Comparison of ENCODE assay signal across 8 mouse cellular contexts in genomic region chr6:119174307-119175074, GRCm38 (mm10). TPM values are rescaled to one million over a fixed set of nuclear protein-coding genes. Genes with fewer than 3 reads are reported as not detected.
DNase-seq lines count a peak whose midpoint lies in the region; ATAC-seq and TF ChIP-seq lines count a peak whose summit lies in the region.

No protein-coding gene starts in this region.

- no peak for TF ChIP-seq CTCF in spleen, adult 2 months (IDR thresholded peaks at IDR 0.05; ENCODE audit: extremely low read depth, insufficient read depth, insufficient read length, insufficient replicate concordance)

- ATAC-seq in erythroblast, adult 5-6 weeks (replicated peaks; ENCODE audit: low FRiP score, poor library complexity, severe bottlenecking): no peak
- ATAC-seq in liver, embryonic 12.5 days: peak; percentile 4; the same call in 1 of the 2 replicates

- WGBS in spleen, adult 2 months: 56% methylated on average over 12 of the region's 12 CpGs
- WGBS in liver, embryonic 12.5 days (ENCODE audit: insufficient replicate concordance): 47% methylated on average over 12 of the region's 12 CpGs

- no peaks in the 10 kb centered on the region for H3K27me3 ChIP-seq in erythroblast, embryonic 14.5 days (ENCODE audit: control insufficient read depth)
- H3K27me3 ChIP-seq in spleen, adult 2 months (ENCODE audit: control insufficient read depth, insufficient read depth, low read length): no peaks in the 10 kb centered on the region
- H3K27me3 ChIP-seq in liver, embryonic 12.5 days (replicated peaks): no peaks in the 10 kb centered on the region

- H3K4me3 ChIP-seq in erythroblast, embryonic 14.5 days (replicated peaks): peak overlapping the region; percentile 94
- peak overlapping the region; percentile 75 for H3K4me3 ChIP-seq in spleen, adult 2 months (ENCODE audit: extremely low read depth, insufficient read depth, insufficient read length)
- H3K4me3 ChIP-seq in liver, embryonic 12.5 days: peak overlapping the region; percentile 85

- no peak for DNase-seq in spleen, adult 2 months (ENCODE audit: low read depth in 1 of 2, low spot score in 2 of 2)
- no peak for DNase-seq in spleen, adult 12 weeks (ENCODE audit: low spot score)
- DNase-seq in MN1 (ENCODE audit: low spot score): no peak
- DNase-seq in urinary bladder, adult 18-20 months (ENCODE audit: low spot score in 2 of 2): no peak
- DNase-seq in spleen, postnatal 14 days (ENCODE audit: low spot score in 2 of 2): no peak

- TF ChIP-seq POLR2A in spleen, adult 2 months (IDR thresholded peaks at IDR 0.05; ENCODE audit: low read depth, low read length): no peak

- no peak overlapping the region for H3K27ac ChIP-seq in spleen, adult 2 months (ENCODE audit: insufficient read depth, low read length)
- H3K27ac ChIP-seq in liver, embryonic 12.5 days: peak overlapping the region; percentile 87; the same call in 1 of the 2 replicates

- peak overlapping the region; percentile 83; the same call in 1 of the 2 replicates for H3K9ac ChIP-seq in liver, embryonic 12.5 days

- peak overlapping the region; percentile 73 for H3K4me2 ChIP-seq in liver, embryonic 12.5 days

- H3K36me3 ChIP-seq in erythroblast, embryonic 14.5 days (ENCODE audit: control insufficient read depth): peaks cover 4% of the 10 kb centered on the region; the same call in 1 of the 2 replicates
- no peaks in the 10 kb centered on the region for H3K36me3 ChIP-seq in spleen, adult 2 months (ENCODE audit: control insufficient read depth, insufficient read depth, low read length)
- H3K36me3 ChIP-seq in liver, embryonic 12.5 days: no peaks in the 10 kb centered on the region

- no peaks in the 10 kb centered on the region for H3K9me3 ChIP-seq in erythroblast, embryonic 14.5 days (ENCODE audit: control insufficient read depth, low read length)
- H3K9me3 ChIP-seq in liver, embryonic 12.5 days (replicated peaks): no peaks in the 10 kb centered on the region

- H3K4me1 ChIP-seq in erythroblast, embryonic 14.5 days (ENCODE audit: control insufficient read depth): peaks cover 31% of the 10 kb centered on the region
- H3K4me1 ChIP-seq in spleen, adult 2 months (ENCODE audit: control insufficient read depth, insufficient read depth, insufficient read length): peaks cover 2% of the 10 kb centered on the region
- H3K4me1 ChIP-seq in liver, embryonic 12.5 days: peaks cover 19% of the 10 kb centered on the region

RNA-seq across cellular contexts. Expression of gene Dcp1b, which starts 0.6 kb away (rescaled TPM):
- 1.5 TPM in 2 replicates for polyA plus RNA-seq in erythroblast, embryonic 14.5 days (2012)
- total RNA-seq in erythroblast, adult 5-6 weeks (2015; ENCODE audit: low replicate concordance): 1.2 and 2.1 TPM in 2 replicates
- 1.4 and 3.3 TPM in 2 replicates for total RNA-seq in erythroblast, adult 5-6 weeks (2017; ENCODE audit: low replicate concordance)
- polyA plus RNA-seq in spleen, adult 2 months (2012; rRNA removed): 18.1 and 23.6 TPM in 2 replicates
- 4.2 and 4.8 TPM in 2 replicates for polyA plus RNA-seq in liver, embryonic 12.5 days (2016; fragmentation: Nextera tagmentation; extraction: Ambion mirVana)

RNA-seq across cellular contexts. Expression of gene Cacna1c, which starts 21.7 kb away (rescaled TPM):
- 0.05 and 0.14 TPM in 2 replicates for polyA plus RNA-seq in erythroblast, embryonic 14.5 days (2012)
- 0.21 TPM in 1 of 2 replicates, not detected in the other for total RNA-seq in erythroblast, adult 5-6 weeks (2015; ENCODE audit: low replicate concordance)
- total RNA-seq in erythroblast, adult 5-6 weeks (2017; ENCODE audit: low replicate concordance): 0.09 TPM in 1 of 2 replicates, not detected in the other
- polyA plus RNA-seq in spleen, adult 2 months (2012; rRNA removed): 1.1 and 1.2 TPM in 2 replicates
- 0.49 and 0.64 TPM in 2 replicates for polyA plus RNA-seq in liver, embryonic 12.5 days (2016; fragmentation: Nextera tagmentation; extraction: Ambion mirVana)
